Mouse (Mus musculus) MEL (cell line): ENCODE results near the gene Mtfmt. TPM values are rescaled to one million over a fixed set of nuclear protein-coding genes. Genes with fewer than 3 reads are reported as not detected.
A peak's percentile ranks its signal among the peaks of the same experiment; 100 is the strongest.

Source experiments
- DNase-seq: peaks from one replicate; pipeline ENCODE4 v3.0.0; 2011; ENCODE audit warnings: low read depth, low spot score
- H3K27ac ChIP-seq: 2 replicates; pipeline ENCODE4 v1.5.1; 2012; ENCODE audit warnings: low read depth, mild to moderate bottlenecking, control low read depth, low read length, moderate library complexity; ENCODE audit not compliant: control insufficient read depth
- H3K27me3 ChIP-seq, 2 experiments: fragments of 150-350 bp in 1 of 2; sonication (generic) in 1 of 2; 2 replicates each; pipeline ENCODE4 v1.6.1; 2012; ENCODE audit warnings: low read length in 2 of 2, mild to moderate bottlenecking in 2 of 2, improper control_type of control experiment in 1 of 2, moderate library complexity in 1 of 2; ENCODE audit not compliant: insufficient read depth in 2 of 2, control insufficient read depth in 1 of 2
- H3K36me3 ChIP-seq, 2 experiments: 2 replicates each; pipeline ENCODE4 v1.6.1; 2012 to 2014; ENCODE audit warnings: low read length in 2 of 2, improper control_type of control experiment in 1 of 2, inconsistent platforms in 1 of 2, mild to moderate bottlenecking in 1 of 2; ENCODE audit not compliant: insufficient read depth in 2 of 2, control insufficient read depth in 1 of 2
- H3K4me1 ChIP-seq, 2 experiments: fragments of 150-350 bp in 1 of 2; sonication (generic) in 1 of 2; 2 replicates each; pipeline ENCODE4 v1.6.1; 2012; ENCODE audit warnings: low read length in 2 of 2, improper control_type of control experiment in 1 of 2, mild to moderate bottlenecking in 1 of 2; ENCODE audit not compliant: insufficient read depth in 2 of 2, control insufficient read depth in 1 of 2
- H3K4me3 ChIP-seq, 2 experiments: fragments of 150-350 bp in 1 of 2; sonication (generic) in 1 of 2; 2 replicates each; pipeline ENCODE4 v1.5.1; 2012; ENCODE audit warnings: low read depth in 2 of 2, low read length in 2 of 2, mild to moderate bottlenecking in 2 of 2, moderate library complexity in 2 of 2, control low read depth in 1 of 2, improper control_type of control experiment in 1 of 2; ENCODE audit not compliant: control insufficient read depth in 1 of 2, insufficient read depth in 1 of 2
- H3K79me2 ChIP-seq: 2 replicates; pipeline ENCODE4 v1.6.1; 2012; ENCODE audit warnings: mild to moderate bottlenecking, low read length, moderate library complexity; ENCODE audit not compliant: control insufficient read depth, poor library complexity, insufficient read depth
- H3K9ac ChIP-seq: 2 replicates; pipeline ENCODE4 v1.6.1; 2012; ENCODE audit warnings: low read depth, mild to moderate bottlenecking, control low read depth, low read length, moderate library complexity; ENCODE audit not compliant: control insufficient read depth, poor library complexity, severe bottlenecking
- H3K9me3 ChIP-seq: fragments of 150-350 bp; sonication (generic); replicated peaks from 2 replicates; pipeline ENCODE4 v1.6.1; 2012; ENCODE audit warnings: mild to moderate bottlenecking, low read length, improper control_type of control experiment, moderate library complexity; ENCODE audit not compliant: insufficient read depth
- BHLHE40 ChIP-seq: IDR thresholded peaks from 2 replicates; pipeline ENCODE4 v1.6.1; 2012; ENCODE audit warnings: low read depth, mild to moderate bottlenecking, inconsistent platforms, low read length, improper control_type of control experiment, borderline replicate concordance
- CHD1 ChIP-seq: IDR thresholded peaks from 2 replicates; pipeline ENCODE4 v1.6.1; 2012; ENCODE audit warnings: low read depth, mild to moderate bottlenecking, inconsistent platforms, low read length, improper control_type of control experiment
- CHD2 ChIP-seq: IDR thresholded peaks from 2 replicates; pipeline ENCODE4 v1.6.1; 2011; ENCODE audit warnings: low read length, improper control_type of control experiment
- E2F4 ChIP-seq: IDR thresholded peaks from 2 replicates; pipeline ENCODE4 v1.6.1; 2011; ENCODE audit warnings: low read depth, low read length, improper control_type of control experiment, borderline replicate concordance
- ELF1 ChIP-seq: IDR thresholded peaks from 2 replicates; pipeline ENCODE4 v1.6.1; 2014; ENCODE audit warnings: low read depth, mild to moderate bottlenecking, inconsistent platforms, low read length, improper control_type of control experiment, moderate library complexity
- HCFC1 ChIP-seq: IDR thresholded peaks from 2 replicates; pipeline ENCODE4 v1.6.1; 2012; ENCODE audit warnings: low read depth, mild to moderate bottlenecking, inconsistent platforms, low read length, improper control_type of control experiment, moderate library complexity
- JUND ChIP-seq: IDR thresholded peaks from 2 replicates; pipeline ENCODE4 v1.6.1; 2011; ENCODE audit warnings: low read depth, mild to moderate bottlenecking, improper control_type of control experiment, low read length
- MAFK ChIP-seq: IDR thresholded peaks from 2 replicates; pipeline ENCODE4 v1.6.1; 2011; ENCODE audit warnings: low read depth, mild to moderate bottlenecking, low read length, improper control_type of control experiment, borderline replicate concordance
- MAX ChIP-seq: IDR thresholded peaks from 2 replicates; pipeline ENCODE4 v1.6.1; 2011; ENCODE audit warnings: low read length, improper control_type of control experiment
- MEF2A ChIP-seq: IDR thresholded peaks from 2 replicates; pipeline ENCODE4 v1.6.1; 2014; ENCODE audit warnings: low read depth, mild to moderate bottlenecking, inconsistent platforms, low read length, improper control_type of control experiment; ENCODE audit not compliant: poor library complexity, insufficient replicate concordance, severe bottlenecking; ENCODE audit errors: extremely low read depth
- MXI1 ChIP-seq: IDR thresholded peaks from 2 replicates; pipeline ENCODE4 v1.6.1; 2011; ENCODE audit warnings: mild to moderate bottlenecking, low read depth, low read length, improper control_type of control experiment
- MYB ChIP-seq: IDR thresholded peaks from 2 replicates; pipeline ENCODE4 v1.6.1; 2011; ENCODE audit warnings: mild to moderate bottlenecking, low read depth, low read length, improper control_type of control experiment
- MYC ChIP-seq: IDR thresholded peaks from 2 replicates; pipeline ENCODE4 v1.6.1; 2011; ENCODE audit warnings: low read depth, mild to moderate bottlenecking, low read length, improper control_type of control experiment, moderate library complexity
- NELFE ChIP-seq: IDR thresholded peaks from 2 replicates; pipeline ENCODE4 v1.6.1; 2011; ENCODE audit warnings: low read depth, low read length, improper control_type of control experiment
- NRF1 ChIP-seq: IDR thresholded peaks from 2 replicates; pipeline ENCODE4 v1.6.1; 2014; ENCODE audit warnings: low read depth, mild to moderate bottlenecking, inconsistent platforms, low read length, improper control_type of control experiment, moderate library complexity; ENCODE audit not compliant: poor library complexity, insufficient read depth, severe bottlenecking
- POLR2A ChIP-seq, 2 experiments: IDR thresholded peaks; 2 replicates each; pipeline ENCODE4 v1.6.1; 2011 to 2012; ENCODE audit warnings: low read length in 2 of 2, mild to moderate bottlenecking in 2 of 2, control low read depth in 1 of 2, improper control_type of control experiment in 1 of 2, low read depth in 1 of 2, moderate library complexity in 1 of 2; ENCODE audit not compliant: control insufficient read depth in 1 of 2, insufficient read depth in 1 of 2, poor library complexity in 1 of 2
- POLR2AphosphoS5 ChIP-seq: IDR thresholded peaks from 2 replicates; pipeline ENCODE4 v1.6.1; 2012; ENCODE audit warnings: low read depth, borderline replicate concordance, mild to moderate bottlenecking, inconsistent platforms, low read length, moderate library complexity, mixed read lengths
- RAD21 ChIP-seq: IDR thresholded peaks from 2 replicates; pipeline ENCODE4 v1.6.1; 2011; ENCODE audit warnings: mild to moderate bottlenecking, low read depth, low read length, improper control_type of control experiment
- SIN3A ChIP-seq: IDR thresholded peaks from 2 replicates; pipeline ENCODE4 v1.6.1; 2012; ENCODE audit warnings: low read length, improper control_type of control experiment, inconsistent platforms
- SMC3 ChIP-seq: IDR thresholded peaks from 2 replicates; pipeline ENCODE4 v1.6.1; 2011; ENCODE audit warnings: low read depth, low read length, improper control_type of control experiment
- TBP ChIP-seq: IDR thresholded peaks from 2 replicates; pipeline ENCODE4 v1.8.0; 2011; ENCODE audit warnings: low read depth, low read length, improper control_type of control experiment
- USF1 ChIP-seq: IDR thresholded peaks from 2 replicates; pipeline ENCODE4 v1.6.1; 2014; ENCODE audit warnings: low read depth, mild to moderate bottlenecking, inconsistent platforms, low read length, improper control_type of control experiment, moderate library complexity
- ZC3H11A ChIP-seq: IDR thresholded peaks from 2 replicates; pipeline ENCODE4 v1.6.1; 2012; ENCODE audit warnings: low read depth, mild to moderate bottlenecking, inconsistent platforms, low read length, improper control_type of control experiment
- ZMIZ1 ChIP-seq: IDR thresholded peaks from 2 replicates; pipeline ENCODE4 v1.6.1; 2012; ENCODE audit warnings: low read depth, mild to moderate bottlenecking, inconsistent platforms, low read length, improper control_type of control experiment, moderate library complexity
- polyA plus RNA-seq, 2 experiments: library from polyadenylated mRNA; stranded (reverse) in 1 of 2; unstranded in 1 of 2; fragments of >175 nt in 1 of 2; fragments of >200 nt in 1 of 2; gene quantifications; 2 replicates each; pipeline versions ENCODE4 v1.2.1 to v1.2.4; 2012; ENCODE audit warnings: low replicate concordance in 2 of 2, low read depth in 1 of 2; ENCODE audit not compliant: insufficient read length in 2 of 2, insufficient read depth in 1 of 2, missing spikeins in 1 of 2
- total RNA-seq: library from RNA; depleted of rRNA; stranded (reverse); fragments of 300-350 nt; gene quantifications from 2 replicates; pipeline ENCODE4 v1.2.3, GENCODE M21; 2012

The Mtfmt gene
- total and polyA plus RNA-seq, 3 experiments: 10.6 to 14.2 TPM; not detected in 1

GRCm38 (mm10) chr9:65404331-65405183, 31.0 kb upstream of the Mtfmt start (continued):
- TF ChIP-seq ZMIZ1: no peak
- TF ChIP-seq RAD21: no peak
- TF ChIP-seq NRF1: peak; percentile 43; the same call in 1 of the 2 replicates
- no peak for TF ChIP-seq MXI1
- TF ChIP-seq E2F4: no peak
- TF ChIP-seq MYB: no peak
- no peak for TF ChIP-seq MAFK
- TF ChIP-seq SIN3A: no peak
- no peak for TF ChIP-seq JUND
- TF ChIP-seq BHLHE40: no peak
- TF ChIP-seq MYC: no peak
- no peak for TF ChIP-seq USF1
- TF ChIP-seq MEF2A: no peak
- peak; percentile 86 for TF ChIP-seq MAX
- peak; percentile 90 for TF ChIP-seq ELF1
- no peak for TF ChIP-seq SMC3
- 0 out of 4 replicates have a peak, but pooled peaks of 1 of the 2 experiments have one; percentile 31 for TF ChIP-seq POLR2A (IDR thresholded peaks at IDR 0.05; ENCODE audit: control insufficient read depth in 1 of 2, insufficient read depth in 1 of 2, low read depth in 1 of 2, low read length in 2 of 2, poor library complexity in 1 of 2)
- no peak for TF ChIP-seq CHD1
- TF ChIP-seq HCFC1: peak; percentile 28; the same call in 1 of the 2 replicates
- no peak for TF ChIP-seq POLR2AphosphoS5

- Histone ChIP-seq H3K9me3 (no peaks in the 10 kb centered on the region), H3K9ac (peak overlapping the region; percentile 56), H3K36me3 (peaks cover 0 to 2% of the 10 kb centered on the region in 2 experiments; a peak in 1 of 4 replicates), H3K27ac (no peak overlapping the region), H3K4me3 (no peak overlapping the region; a peak in 1 of 4 replicates), H3K79me2 (no peaks in the 10 kb centered on the region), H3K27me3 (no peaks in the 10 kb centered on the region; a peak in 1 of 4 replicates), H3K4me1 (peaks cover 0 to 3% of the 10 kb centered on the region in 2 experiments; a peak in 1 of 4 replicates)
- no peak for DNase-seq
- TF ChIP-seq SMC3 (no peak), MYB (no peak), MAX (no peak), NELFE (no peak), JUND (no peak), TBP (no peak), ZMIZ1 (no peak), SIN3A (no peak), ZC3H11A (no peak), HCFC1 (no peak), BHLHE40 (no peak), CHD2 (no peak), E2F4 (no peak)
Observed at GRCm38 (mm10) chr9:65405184-65405449, 30.5 kb upstream of the Mtfmt start.
